Mouse (Mus musculus): ENCODE measurements around the gene Il16. TPM values are rescaled to one million over a fixed set of nuclear protein-coding genes. Genes with fewer than 3 reads are reported as not detected.
"Not testable (repeated sequence)": the region's sequence is repeated elsewhere in the genome, so short reads cannot be mapped to it uniquely, and the experiment has no call there.

The Il16 gene
- total and polyA plus RNA-seq, 2 experiments from 2014 or later = 0.85 to 0.99 TPM

GRCm38 (mm10) chr7:83713639-83714038 is 31.9 kb downstream of the Il16 start:
- Histone ChIP-seq H3K27me3 (ENCODE audit: insufficient read depth, low read length) (no peaks in the 10 kb centered on the region), H3K4me1 (ENCODE audit: insufficient read depth, low read length) (no peaks in the 10 kb centered on the region), H3K4me2 (ENCODE audit: low read depth, low read length, poor library complexity, severe bottlenecking) (no peak overlapping the region), H3K9ac (replicated peaks; ENCODE audit: low read length, poor library complexity, severe bottlenecking) (no peak overlapping the region), H3K36me3 (ENCODE audit: insufficient read depth, low read length) (no peaks in the 10 kb centered on the region), H3K27ac (ENCODE audit: low read depth, low read length) (no peak overlapping the region), H3K9me3 (ENCODE audit: low read length) (no peaks in the 10 kb centered on the region), H3K4me3 (ENCODE audit: low read depth, low read length) (no peak overlapping the region)
- ATAC-seq (ENCODE audit: low FRiP score) (no peak), DNase-seq (ENCODE audit: low spot score) (no peak)
- TF ChIP-seq CTCF (IDR thresholded peaks at IDR 0.05) = no peak
- WGBS = 65% methylated on average over 1 of the region's 1 CpGs

- H3K27ac ChIP-seq (ENCODE audit: low read depth, low read length); H3K9me3 ChIP-seq (ENCODE audit: low read length); H3K4me1 ChIP-seq (ENCODE audit: insufficient read depth, low read length); H3K4me2 ChIP-seq (ENCODE audit: low read depth, low read length, poor library complexity, severe bottlenecking); H3K27me3 ChIP-seq (ENCODE audit: insufficient read depth, low read length); H3K4me3 ChIP-seq (ENCODE audit: low read depth, low read length); H3K9ac ChIP-seq (replicated peaks; ENCODE audit: low read length, poor library complexity, severe bottlenecking); H3K36me3 ChIP-seq (ENCODE audit: insufficient read depth, low read length); ATAC-seq (ENCODE audit: low FRiP score): not testable (repeated sequence)
- 89% methylated on average over 10 of the region's 10 CpGs for WGBS
- peak; percentile 35 for DNase-seq (ENCODE audit: low spot score)
Observed at GRCm38 (mm10) chr7:83711676-83712259, 33.8 kb downstream of the Il16 start.

- Histone ChIP-seq H3K27ac (ENCODE audit: low read depth, low read length) (no peak overlapping the region), H3K36me3 (ENCODE audit: insufficient read depth, low read length) (no peaks in the 10 kb centered on the region), H3K27me3 (ENCODE audit: insufficient read depth, low read length) (no peaks in the 10 kb centered on the region), H3K4me3 (ENCODE audit: low read depth, low read length) (no peak overlapping the region), H3K9ac (replicated peaks; ENCODE audit: low read length, poor library complexity, severe bottlenecking) (no peak overlapping the region), H3K4me1 (ENCODE audit: insufficient read depth, low read length) (no peaks in the 10 kb centered on the region), H3K9me3 (ENCODE audit: low read length) (no peaks in the 10 kb centered on the region), H3K4me2 (ENCODE audit: low read depth, low read length, poor library complexity, severe bottlenecking) (no peak overlapping the region)
- ATAC-seq (ENCODE audit: low FRiP score) = no peak
- no peak for TF ChIP-seq CTCF (IDR thresholded peaks at IDR 0.05)
- 64% methylated on average over 9 of the region's 9 CpGs for WGBS
- no peak for DNase-seq (ENCODE audit: low spot score)
Observed at GRCm38 (mm10) chr7:83703046-83703775, 42.3 kb downstream of the Il16 start.

- H3K9me3 ChIP-seq (ENCODE audit: low read length) = no peaks in the 10 kb centered on the region
- DNase-seq (ENCODE audit: low spot score) = no peak
- ATAC-seq (ENCODE audit: low FRiP score) = no peak
- no peaks in the 10 kb centered on the region for H3K27me3 ChIP-seq (ENCODE audit: insufficient read depth, low read length)
- no peak overlapping the region for H3K4me3 ChIP-seq (ENCODE audit: low read depth, low read length)
- no peak overlapping the region for H3K4me2 ChIP-seq (ENCODE audit: low read depth, low read length, poor library complexity, severe bottlenecking)
- H3K9ac ChIP-seq (replicated peaks; ENCODE audit: low read length, poor library complexity, severe bottlenecking) = no peak overlapping the region
- WGBS = 86% methylated on average over 6 of the region's 6 CpGs
- no peaks in the 10 kb centered on the region for H3K4me1 ChIP-seq (ENCODE audit: insufficient read depth, low read length)
- no peak overlapping the region for H3K27ac ChIP-seq (ENCODE audit: low read depth, low read length)
- no peak for TF ChIP-seq CTCF (IDR thresholded peaks at IDR 0.05)
- H3K36me3 ChIP-seq (ENCODE audit: insufficient read depth, low read length) = no peaks in the 10 kb centered on the region
Observed at GRCm38 (mm10) chr7:83699066-83699745, 46.3 kb downstream of the Il16 start.

- no peak overlapping the region for H3K4me3 ChIP-seq (ENCODE audit: low read depth, low read length)
- no peaks in the 10 kb centered on the region for H3K9me3 ChIP-seq (ENCODE audit: low read length)
- H3K27me3 ChIP-seq (ENCODE audit: insufficient read depth, low read length) = no peaks in the 10 kb centered on the region
- 31% methylated on average over 6 of the region's 6 CpGs for WGBS
- H3K4me1 ChIP-seq (ENCODE audit: insufficient read depth, low read length) = no peaks in the 10 kb centered on the region
- ATAC-seq (ENCODE audit: low FRiP score) (no peak), DNase-seq (ENCODE audit: low spot score) (peak; percentile 55)
- no peak overlapping the region for H3K9ac ChIP-seq (replicated peaks; ENCODE audit: low read length, poor library complexity, severe bottlenecking)
- no peak overlapping the region for H3K27ac ChIP-seq (ENCODE audit: low read depth, low read length)
- H3K36me3 ChIP-seq (ENCODE audit: insufficient read depth, low read length) = no peaks in the 10 kb centered on the region
- no peak overlapping the region for H3K4me2 ChIP-seq (ENCODE audit: low read depth, low read length, poor library complexity, severe bottlenecking)
- TF ChIP-seq CTCF (IDR thresholded peaks at IDR 0.05) = peak; percentile 82
Observed at GRCm38 (mm10) chr7:83695449-83696212, 49.9 kb downstream of the Il16 start.

Data from midbrain, postnatal 0 days (tissue).